Mouse (Mus musculus) neutrophil, adult 5-6 weeks (primary cell): Measurements from ENCODE around the gene Alkbh4. TPM values are rescaled to one million over a fixed set of nuclear protein-coding genes. Genes with fewer than 3 reads are reported as not detected.
"Not testable (repeated sequence)": the region's sequence is repeated elsewhere in the genome, so short reads cannot be mapped to it uniquely, and the experiment has no call there.

Experiments
- ATAC-seq: fragments of 151-379, 151-347 bp; 2 replicates; pipeline ENCODE4 v1.8.0; 2017; ENCODE audit warnings: mild to moderate bottlenecking, moderate TSS enrichment; ENCODE audit not compliant: insufficient number of reproducible peaks, poor library complexity, low FRiP score, severe bottlenecking; ENCODE audit errors: extremely low read depth
- total RNA-seq: library from RNA; stranded (forward); fragments of 200-1000 nt; gene quantifications from 2 replicates; pipeline ENCODE4 v1.2.3, GENCODE M21; 2017

Gene Alkbh4
- total RNA-seq = 3.7 and 7.9 TPM in 2 replicates

GRCm38 (mm10) chr5:136135571-136136291 is at the start of gene Alkbh4, which contains the start of gene Lrwd1:
Alkbh4 (plus strand) TSS chr5:136136146.
Lrwd1 (minus strand) TSS chr5:136136074.
- peak; percentile 94 for ATAC-seq

DNA sequence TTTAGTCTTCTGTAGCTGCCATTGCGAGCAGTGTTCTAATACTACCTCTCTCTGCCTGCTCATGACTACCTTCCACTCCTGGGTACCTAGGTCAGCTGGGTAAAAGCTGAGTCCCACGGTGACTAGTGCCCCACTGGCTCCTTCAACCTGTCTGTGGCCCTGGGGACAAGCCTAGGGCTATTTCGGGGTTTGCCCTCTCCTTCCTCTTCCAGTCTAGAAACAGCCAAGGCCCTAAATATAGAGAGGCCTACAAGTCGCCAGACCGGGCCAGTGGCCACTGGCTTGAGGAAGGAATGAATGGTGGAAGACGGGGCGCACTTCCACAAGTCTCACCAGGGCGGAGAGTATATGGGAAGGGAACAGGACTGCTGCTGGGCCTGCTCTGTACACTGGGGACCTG is 49.7 kb upstream of the Alkbh4 start:
- no peak for ATAC-seq

DNA sequence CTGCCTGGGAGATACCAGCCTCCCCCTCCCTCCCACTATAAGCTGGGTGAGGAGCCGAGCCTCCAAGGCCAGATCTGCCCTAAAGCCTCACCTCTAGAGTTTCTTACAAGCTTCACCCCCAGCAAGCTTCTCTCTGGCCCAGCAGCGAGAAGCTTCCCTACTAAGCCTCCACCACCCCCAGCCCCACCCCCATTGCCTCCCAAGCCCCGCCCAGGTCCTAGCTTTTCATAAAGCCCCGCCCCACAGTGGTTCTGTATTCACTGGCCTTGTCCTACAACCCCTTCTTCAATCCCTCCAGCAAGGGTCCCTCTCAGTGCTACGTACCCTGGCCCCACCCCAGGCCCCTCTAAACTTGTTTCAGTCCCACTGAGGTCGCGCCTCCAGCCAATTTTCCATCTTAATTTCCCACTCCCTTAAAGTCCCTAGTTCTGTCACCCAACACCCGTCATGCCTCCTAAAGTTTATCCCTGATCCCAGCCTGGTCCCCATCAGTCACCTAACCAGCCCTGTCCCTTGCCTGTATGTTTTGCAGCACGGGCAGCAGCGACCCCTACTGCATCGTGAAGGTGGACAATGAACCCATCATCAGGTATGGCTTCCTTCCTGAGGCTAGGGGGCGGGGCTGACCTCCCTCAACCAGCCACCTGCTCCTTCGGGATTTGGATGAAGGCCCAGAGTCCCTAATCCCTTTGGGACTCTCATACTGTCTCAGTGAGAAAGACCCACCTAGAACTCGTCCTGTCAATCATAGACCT is 46.9 kb upstream of the Alkbh4 start:
- ATAC-seq = no peak

DNA sequence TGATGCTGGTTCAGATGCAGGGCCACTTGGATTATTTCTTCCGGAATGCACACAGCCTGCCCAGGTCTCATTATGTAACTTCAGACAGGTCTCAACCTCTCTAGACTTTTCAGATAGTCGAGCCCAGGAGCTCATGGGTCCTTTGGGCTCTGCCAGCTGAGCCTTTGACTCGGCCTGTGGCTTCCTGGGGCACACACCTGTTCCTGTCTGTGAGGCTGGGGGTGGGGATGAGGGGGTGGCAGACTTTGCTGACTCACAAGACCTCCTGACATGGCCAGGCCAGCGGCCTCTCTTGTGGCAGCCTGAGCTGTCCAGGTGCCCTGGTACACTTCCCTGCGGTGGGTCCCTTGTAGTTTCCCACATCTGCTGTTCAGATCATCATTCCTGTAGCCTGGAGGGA is 44.0 kb upstream of the Alkbh4 start:
- ATAC-seq = no peak

- ATAC-seq = no peak
Measured at GRCm38 (mm10) chr5:136094249-136095010, 41.5 kb upstream of the Alkbh4 start.

- ATAC-seq = no peak
Measured at GRCm38 (mm10) chr5:136095089-136095488, 40.9 kb upstream of the Alkbh4 start.

GRCm38 (mm10) chr5:136098536-136098935 is 37.4 kb upstream of the Alkbh4 start:
- no peak for ATAC-seq

GRCm38 (mm10) chr5:136102099-136102820 is 33.7 kb upstream of the Alkbh4 start:
- ATAC-seq = peak; percentile 79

DNA sequence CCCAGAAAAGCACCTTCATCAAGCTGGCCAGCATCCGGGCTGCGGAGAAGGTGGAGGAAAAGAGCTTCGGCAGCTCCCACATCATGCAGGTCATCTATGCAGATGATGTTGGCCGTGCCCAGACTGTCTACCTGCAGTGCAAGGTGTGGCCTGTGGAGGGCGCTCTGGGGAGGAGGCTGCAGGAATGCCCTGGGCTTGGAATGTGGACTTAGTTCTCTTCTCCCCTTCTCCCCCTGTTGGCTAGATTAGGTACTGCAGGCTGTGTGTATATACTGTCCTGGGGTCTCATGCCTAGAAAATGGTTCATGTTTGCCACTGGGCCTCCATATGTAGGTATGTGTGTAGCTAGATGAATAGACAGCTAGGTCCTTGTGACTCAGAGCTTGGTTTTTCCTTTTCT is 31.4 kb upstream of the Alkbh4 start:
- ATAC-seq = no peak

DNA sequence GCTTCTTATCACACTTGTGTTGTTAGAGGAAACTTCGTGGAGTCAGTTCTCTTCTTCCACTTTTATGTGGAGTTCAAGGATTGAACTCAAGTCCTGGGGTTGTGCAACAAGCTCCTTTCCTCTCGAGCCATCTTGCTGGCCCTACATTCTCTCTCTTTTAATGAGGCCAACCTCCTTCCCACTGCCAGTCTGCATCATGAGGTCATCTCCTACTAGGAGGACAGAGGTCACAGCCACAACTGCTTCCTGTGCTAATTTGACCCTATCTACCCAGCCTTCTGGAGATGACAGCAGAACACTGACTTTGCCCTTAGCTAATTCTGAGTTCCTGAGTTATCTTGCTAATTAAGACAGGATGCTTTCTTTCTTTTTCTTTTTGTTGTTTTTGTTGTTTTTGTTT is 27.5 kb upstream of the Alkbh4 start:
- ATAC-seq = no peak

DNA sequence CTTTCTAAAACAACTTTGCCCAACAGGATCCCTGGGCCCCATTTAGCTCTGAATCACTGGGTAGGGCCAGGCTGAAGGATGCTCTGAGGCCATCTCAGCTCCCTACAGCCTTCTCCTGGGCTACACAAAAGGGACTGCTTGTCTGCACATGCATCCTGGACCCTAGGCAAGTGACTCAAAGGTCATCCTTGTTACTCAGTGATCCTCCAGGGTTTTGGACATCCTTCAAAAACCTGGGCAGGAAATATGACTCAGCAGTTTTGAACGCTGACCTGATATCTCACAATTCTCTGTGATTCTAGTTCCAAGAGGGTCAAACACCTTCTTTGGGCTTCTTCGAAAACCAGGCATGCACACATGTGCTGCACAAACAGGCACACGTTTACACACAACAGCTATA is 26.9 kb upstream of the Alkbh4 start:
- ATAC-seq = no peak

DNA sequence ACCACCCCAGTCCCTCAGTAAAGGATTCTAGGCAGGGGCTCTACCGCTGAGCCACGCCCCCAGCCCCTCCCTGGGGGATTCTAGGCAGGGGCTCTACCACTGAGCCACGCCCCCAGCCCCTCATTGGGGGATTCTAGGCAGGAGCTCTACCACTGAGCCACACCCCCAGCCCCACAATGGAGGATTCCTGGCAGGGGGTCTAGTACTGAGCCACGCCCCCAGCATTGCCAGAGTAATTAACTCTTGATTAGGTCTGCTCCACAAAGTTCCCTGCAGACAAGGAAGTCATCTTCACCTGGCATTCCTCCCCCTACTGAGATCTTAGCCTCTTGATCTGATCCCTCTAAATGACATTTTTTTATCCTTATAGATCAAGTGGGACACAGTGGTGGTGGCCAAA is 22.4 kb upstream of the Alkbh4 start:
- not testable (repeated sequence) for ATAC-seq

- ATAC-seq = peak; percentile 97
Measured at GRCm38 (mm10) chr5:136115891-136116783, 19.8 kb upstream of the Alkbh4 start, which contains the start of gene Polr2j. Polr2j (plus strand) TSS chr5:136116631.

DNA sequence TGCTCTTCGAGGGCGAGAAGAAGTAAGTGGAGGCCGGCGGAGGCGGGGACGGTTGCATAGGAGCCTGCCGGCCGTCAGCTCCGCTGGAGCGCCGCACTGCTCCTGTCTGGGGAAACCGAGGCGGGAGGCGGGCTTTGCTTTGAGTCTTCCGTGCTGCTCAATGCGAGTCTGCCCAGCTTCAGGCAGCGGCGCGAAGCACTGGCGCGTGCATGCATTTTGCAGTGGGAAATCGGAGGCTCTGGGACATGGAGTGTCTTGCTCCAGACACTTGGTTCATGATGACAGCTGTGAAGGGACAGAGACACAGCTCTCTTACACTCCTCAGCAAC is 19.2 kb upstream of the Alkbh4 start:
- ATAC-seq = 0 out of 2 replicates have a peak, but pooled peaks have one; percentile 0

- no peak for ATAC-seq
Measured at GRCm38 (mm10) chr5:136122165-136122564, 13.8 kb upstream of the Alkbh4 start.

GRCm38 (mm10) chr5:136136292-136136990 is 495 bp downstream of the Alkbh4 start:
- no peak for ATAC-seq

DNA sequence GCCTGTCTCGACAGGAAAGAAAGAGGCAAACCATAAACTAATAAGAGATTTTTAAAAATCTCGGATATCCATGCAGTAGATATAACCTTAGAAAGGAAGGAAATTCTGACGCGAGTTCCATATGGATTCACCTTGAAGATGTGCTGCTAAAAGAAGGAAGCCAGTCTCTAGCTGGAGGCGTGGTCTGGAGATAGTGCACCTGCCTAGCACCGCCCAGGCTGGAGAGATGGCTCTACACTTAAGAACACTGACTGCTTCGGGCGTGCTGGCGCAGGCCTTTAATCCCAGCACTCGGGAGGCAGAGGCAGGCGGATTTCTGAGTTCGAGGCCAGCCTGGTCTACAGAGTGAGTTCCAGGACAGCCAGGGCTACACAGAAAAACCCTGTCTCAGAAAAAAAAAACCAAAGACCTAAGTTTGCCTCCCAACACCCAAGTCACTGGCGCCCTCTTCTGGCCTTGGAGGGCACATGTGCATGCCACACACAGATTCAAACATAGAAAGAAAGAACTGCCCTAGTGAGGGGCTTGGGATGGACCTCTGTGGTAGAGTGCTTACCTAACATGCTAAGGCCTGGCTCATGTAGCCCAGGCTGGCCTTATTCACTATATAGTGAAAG is 1.8 kb downstream of the Alkbh4 start:
- ATAC-seq = peak; percentile 14; the same call in 1 of the 2 replicates
